Mouse (Mus musculus) bone marrow macrophage, adult 2 months (primary cell): ENCODE results near the gene Pskh1. TPM values are rescaled to one million over a fixed set of nuclear protein-coding genes. Genes with fewer than 3 reads are reported as not detected.

Experiments
- H3K27ac ChIP-seq: 2 replicates; pipeline ENCODE4 v1.5.1; 2012; ENCODE audit warnings: low read depth, low read length; ENCODE audit not compliant: insufficient read depth
- H3K4me1 ChIP-seq: 2 replicates; pipeline ENCODE4 v1.6.1; 2012; ENCODE audit warnings: low read length; ENCODE audit not compliant: control insufficient read depth, insufficient read depth
- H3K4me3 ChIP-seq: 2 replicates; pipeline ENCODE4 v1.5.1; 2012; ENCODE audit warnings: mild to moderate bottlenecking, low read length, moderate library complexity; ENCODE audit not compliant: insufficient read depth
- CTCF ChIP-seq: IDR thresholded peaks from 2 replicates; pipeline ENCODE4 v1.5.1; 2012; ENCODE audit warnings: low read depth, mild to moderate bottlenecking, low read length, moderate library complexity
- POLR2A ChIP-seq: IDR thresholded peaks from 2 replicates; pipeline ENCODE4 v1.6.1; 2012; ENCODE audit warnings: mild to moderate bottlenecking, low read depth, low read length, borderline replicate concordance
- polyA plus RNA-seq: library from polyadenylated mRNA; stranded (reverse); fragments of >200 nt; gene quantifications from 2 replicates; pipeline ENCODE4 v1.2.4, GENCODE M21; 2012; ENCODE audit not compliant: missing spikeins, insufficient read depth, insufficient read length

Gene Pskh1
- polyA plus RNA-seq, 1 experiment = 18.8 TPM

DNA sequence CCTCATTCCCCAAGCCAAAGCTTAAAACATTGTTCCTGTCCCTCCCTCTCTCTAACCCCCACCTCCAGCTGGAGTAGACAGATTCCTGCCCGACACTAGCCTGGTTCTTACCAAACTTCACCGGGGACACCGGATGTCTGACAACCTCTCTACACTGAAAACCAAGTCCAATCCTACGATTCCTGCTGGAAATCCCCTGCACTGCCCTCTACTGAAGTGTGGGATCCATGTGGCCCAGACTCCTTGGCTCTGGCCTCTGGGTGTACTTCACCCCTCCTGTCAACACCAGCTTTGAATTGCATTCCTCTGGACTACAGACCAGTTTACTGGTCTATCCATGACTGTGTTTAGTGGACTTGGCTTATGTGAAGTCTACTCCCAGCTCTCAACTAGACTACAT is 56.3 kb downstream of the Pskh1 start:
- no peak overlapping the region for H3K4me3 ChIP-seq
- TF ChIP-seq CTCF (no peak), POLR2A (no peak)
- peaks cover 10% of the 10 kb centered on the region for H3K4me1 ChIP-seq
- no peak overlapping the region for H3K27ac ChIP-seq

DNA sequence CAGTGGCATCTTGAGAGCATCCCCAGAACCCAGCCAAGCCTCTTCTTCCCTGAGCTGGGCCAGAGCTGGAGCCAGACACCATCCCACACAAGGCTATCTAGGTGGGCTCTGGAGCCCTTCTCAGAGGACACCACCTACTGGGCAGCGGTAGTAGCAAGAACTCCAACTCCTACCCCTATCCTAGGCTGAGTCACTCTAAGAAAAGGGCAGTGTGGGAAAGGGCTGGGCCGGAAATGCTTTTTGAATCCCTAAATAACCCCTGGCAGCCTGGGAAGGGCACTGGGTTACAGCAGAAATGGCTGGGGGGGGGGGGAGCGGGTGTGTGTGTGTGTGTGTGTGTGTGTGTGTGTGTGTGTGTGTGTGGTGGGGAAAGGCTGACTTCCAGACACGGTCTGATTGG is 57.6 kb downstream of the Pskh1 start:
- H3K27ac ChIP-seq = no peak overlapping the region
- TF ChIP-seq POLR2A = no peak

DNA sequence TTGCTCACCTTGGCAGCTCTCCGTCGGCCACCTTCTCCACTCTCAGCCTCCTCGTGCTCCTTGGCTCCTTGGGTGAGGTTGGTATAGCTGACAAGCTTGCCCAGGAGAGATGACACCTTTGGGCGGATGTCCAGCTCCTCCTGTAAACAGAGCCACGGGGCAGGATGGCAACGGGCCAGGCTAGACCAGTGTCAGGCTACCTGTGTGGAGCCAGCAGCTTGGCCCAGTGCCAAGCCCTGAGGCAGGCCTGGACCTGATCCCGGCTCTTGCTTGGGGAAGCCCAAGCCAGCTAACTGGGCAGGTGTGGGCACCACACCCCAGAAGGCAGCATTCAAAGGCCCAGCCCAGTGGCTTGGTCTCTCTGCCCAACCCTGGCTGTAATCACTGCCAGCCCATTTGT is 59.1 kb downstream of the Pskh1 start:
- H3K4me1 ChIP-seq = peaks cover 10% of the 10 kb centered on the region
- TF ChIP-seq CTCF = no peak
- no peak for TF ChIP-seq POLR2A
- no peak overlapping the region for H3K4me3 ChIP-seq

More for the DNA sequence above, 57.6 kb downstream of the Pskh1 start:
- H3K4me3 ChIP-seq = no peak overlapping the region
- peaks cover 10% of the 10 kb centered on the region for H3K4me1 ChIP-seq

DNA sequence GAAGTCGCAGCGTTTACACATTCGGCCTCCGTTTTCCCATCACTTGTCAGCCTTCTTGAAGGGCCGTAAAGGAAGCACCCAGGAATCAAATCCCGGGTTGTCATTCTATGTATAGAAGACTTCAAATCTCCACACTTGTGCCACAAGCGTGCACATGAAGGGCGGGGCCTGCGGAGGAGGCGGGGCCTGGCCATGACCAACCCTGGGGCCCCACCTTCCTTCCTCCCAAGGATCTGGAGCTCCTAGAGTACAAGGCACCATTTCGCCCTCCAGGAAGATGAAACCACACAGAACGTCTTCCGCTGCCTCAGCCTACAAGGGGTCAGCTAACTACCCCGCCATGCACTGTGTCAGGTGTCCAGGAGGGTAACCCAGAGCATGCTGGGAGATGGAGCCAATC is 60.9 kb downstream of the Pskh1 start:
- no peak overlapping the region for H3K4me3 ChIP-seq
- no peak for TF ChIP-seq CTCF
- no peak for TF ChIP-seq POLR2A
- peaks cover 15% of the 10 kb centered on the region for H3K4me1 ChIP-seq
- no peak overlapping the region for H3K27ac ChIP-seq

More for the DNA sequence above, 59.1 kb downstream of the Pskh1 start:
- H3K27ac ChIP-seq = no peak overlapping the region

DNA sequence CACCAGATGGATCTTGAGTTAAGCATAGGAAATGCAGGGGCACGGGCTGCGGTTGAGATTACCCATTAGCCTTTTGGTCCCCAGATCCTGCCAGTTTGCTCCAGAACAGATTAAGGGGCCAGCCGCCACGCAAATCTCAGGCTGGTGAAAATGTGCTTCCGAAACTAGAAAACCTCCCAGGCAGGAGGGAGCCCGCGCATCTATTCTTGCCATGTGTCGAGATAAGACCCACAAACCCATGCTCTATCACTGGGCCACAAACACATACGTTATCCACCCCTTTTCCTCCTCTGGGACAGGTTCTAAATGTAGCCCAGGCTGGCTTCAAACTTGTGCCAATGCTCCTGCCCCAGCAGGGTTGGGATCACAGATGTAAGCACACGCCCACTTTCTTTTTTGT is 61.3 kb downstream of the Pskh1 start:
- H3K4me1 ChIP-seq = peaks cover 15% of the 10 kb centered on the region
- no peak for TF ChIP-seq CTCF
- no peak for TF ChIP-seq POLR2A
- no peak overlapping the region for H3K4me3 ChIP-seq
- H3K27ac ChIP-seq = no peak overlapping the region

DNA sequence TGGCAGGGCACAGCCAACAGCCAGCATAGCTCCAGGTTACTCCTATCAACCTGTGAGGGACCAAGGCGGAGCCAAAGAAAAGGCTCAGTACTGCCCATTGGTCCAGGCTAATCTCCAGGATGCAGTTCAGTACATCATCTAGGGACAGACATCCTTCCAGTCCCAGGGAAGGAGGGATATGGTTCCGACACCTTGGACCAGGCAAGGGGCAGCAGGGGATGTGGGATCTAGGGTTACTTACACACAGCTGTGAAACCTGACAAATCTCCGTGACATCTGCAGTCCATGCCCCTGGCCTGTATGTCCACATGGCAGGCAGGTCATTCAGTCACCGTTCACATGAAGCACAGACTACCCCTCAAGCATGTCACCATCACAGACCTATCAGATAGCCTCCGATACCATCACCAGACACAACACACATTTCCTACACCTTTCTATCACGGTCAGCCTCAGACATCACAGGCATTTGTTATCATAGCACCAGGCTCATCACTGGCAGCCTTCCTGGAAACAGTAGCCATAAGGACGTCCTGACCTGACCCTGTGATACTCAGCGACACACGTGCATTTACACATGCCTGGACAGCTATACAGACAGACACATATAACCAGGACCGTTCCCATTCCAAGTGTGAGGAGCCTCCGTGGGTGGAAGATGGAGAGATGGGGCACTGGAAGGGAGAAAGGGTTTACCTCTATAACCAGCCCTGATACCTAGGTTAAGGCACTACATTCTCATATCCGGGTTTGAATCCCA is 64.4 kb downstream of the Pskh1 start:
- TF ChIP-seq POLR2A = no peak
- TF ChIP-seq CTCF = no peak
- Histone ChIP-seq H3K27ac (no peak overlapping the region), H3K4me3 (peak overlapping the region; percentile 88), H3K4me1 (peaks cover 5% of the 10 kb centered on the region; the same call in 1 of the 2 replicates)

DNA sequence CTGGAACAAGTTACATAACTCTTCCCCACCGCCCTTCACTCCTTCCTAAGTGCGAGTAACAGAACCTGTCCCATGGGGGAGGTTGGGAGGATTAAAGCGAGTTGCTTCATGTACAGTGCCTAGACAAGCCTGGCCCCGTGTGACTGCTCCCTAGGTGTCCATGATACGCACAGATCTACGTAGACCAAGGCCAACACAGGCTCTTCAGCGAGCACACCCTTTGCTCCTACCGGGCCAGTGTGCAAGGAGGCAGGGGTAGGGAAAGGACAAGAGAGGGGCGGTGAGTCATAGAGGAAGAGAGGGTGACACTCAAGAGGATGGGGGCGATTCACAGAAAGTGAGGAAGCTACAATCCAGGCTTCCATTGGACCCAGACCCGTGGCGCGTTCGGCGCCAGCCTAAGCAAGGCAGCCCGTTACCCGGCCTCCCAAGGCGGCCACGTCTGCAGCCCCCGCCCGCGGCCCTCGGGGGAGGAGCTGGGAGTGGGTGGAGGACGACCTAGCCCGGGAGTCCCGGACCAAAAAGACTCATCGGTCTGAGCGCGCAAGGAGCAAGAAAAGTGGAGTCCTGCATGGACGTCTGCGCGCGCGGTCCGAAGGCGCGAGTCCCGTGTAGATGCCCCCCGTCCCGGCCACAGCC is 65.1 kb downstream of the Pskh1 start:
- no peak overlapping the region for H3K27ac ChIP-seq
- H3K4me1 ChIP-seq = peaks cover 5% of the 10 kb centered on the region; the same call in 1 of the 2 replicates
- peak overlapping the region; percentile 88 for H3K4me3 ChIP-seq
- TF ChIP-seq CTCF (no peak), POLR2A (no peak)

DNA sequence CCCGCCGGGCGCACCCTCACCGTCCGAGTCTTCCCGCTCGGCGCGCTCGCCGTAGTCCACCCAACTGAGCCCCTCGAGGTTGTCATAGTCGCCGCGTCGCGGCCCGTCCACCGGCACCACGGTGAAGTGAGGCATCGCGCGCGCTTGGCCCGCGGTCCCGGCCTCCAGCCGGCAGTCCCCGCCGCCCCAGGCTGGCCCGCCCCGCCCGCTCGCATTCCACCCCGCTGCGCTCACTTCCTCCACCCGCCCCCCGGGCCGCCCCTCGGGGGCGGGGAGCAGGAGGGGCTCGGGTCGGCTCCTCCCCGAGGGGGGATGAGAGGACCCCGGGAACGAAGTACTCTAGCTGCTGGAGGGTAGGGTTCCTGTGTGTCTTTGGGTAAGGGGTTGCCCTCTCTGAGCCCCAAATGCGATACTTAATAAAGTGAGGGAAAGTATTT is 65.7 kb downstream of the Pskh1 start, which contains the start of gene Slc12a4:
Slc12a4 (minus strand) TSS at position 193 of the 437 bp plus-strand sequence.
- TF ChIP-seq POLR2A = no peak
- no peak for TF ChIP-seq CTCF
- no peak within 1 kb of the TSS for H3K27ac ChIP-seq

DNA sequence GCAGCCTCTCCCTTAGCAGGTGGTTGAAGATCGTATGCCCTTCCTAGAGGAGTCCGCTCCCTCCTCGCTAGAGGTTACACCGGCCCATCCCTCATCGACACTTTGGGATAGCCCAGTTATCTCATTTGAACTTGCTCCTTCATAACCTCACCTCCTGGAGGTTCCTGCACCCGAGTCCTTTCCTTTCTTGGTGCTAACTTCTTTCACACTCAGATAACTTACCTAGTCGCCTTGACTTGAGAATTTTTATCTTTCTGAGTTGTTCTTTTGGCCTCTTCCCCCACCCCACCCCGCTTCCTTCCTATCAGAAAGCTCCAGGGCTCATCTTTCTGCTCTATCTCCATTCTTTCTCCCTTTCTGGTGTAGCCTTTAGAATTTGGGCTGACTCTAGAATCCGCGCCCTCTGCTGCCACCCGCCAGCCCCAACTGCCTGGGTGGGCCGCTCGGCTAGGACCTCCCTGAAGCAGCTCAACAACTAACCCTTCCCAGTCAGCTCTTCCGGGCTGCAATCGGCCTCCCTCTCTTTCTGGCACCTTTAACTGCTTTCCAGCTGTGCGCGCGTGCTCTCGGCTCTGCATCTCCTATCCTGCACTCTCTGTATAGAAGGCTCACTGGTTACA is 66.6 kb downstream of the Pskh1 start:
- Histone ChIP-seq H3K27ac (no peak overlapping the region), H3K4me1 (peaks cover 5% of the 10 kb centered on the region; the same call in 1 of the 2 replicates), H3K4me3 (no peak overlapping the region; the same call in 1 of the 2 replicates)
- TF ChIP-seq CTCF = no peak
- TF ChIP-seq POLR2A = no peak

More for the DNA sequence above, 65.7 kb downstream of the Pskh1 start, which contains the start of gene Slc12a4:
- Histone ChIP-seq H3K4me3 (peak within 1 kb of the TSS; percentile 88), H3K4me1 (peaks cover 5% of the 10 kb centered on the region; the same call in 1 of the 2 replicates)

DNA sequence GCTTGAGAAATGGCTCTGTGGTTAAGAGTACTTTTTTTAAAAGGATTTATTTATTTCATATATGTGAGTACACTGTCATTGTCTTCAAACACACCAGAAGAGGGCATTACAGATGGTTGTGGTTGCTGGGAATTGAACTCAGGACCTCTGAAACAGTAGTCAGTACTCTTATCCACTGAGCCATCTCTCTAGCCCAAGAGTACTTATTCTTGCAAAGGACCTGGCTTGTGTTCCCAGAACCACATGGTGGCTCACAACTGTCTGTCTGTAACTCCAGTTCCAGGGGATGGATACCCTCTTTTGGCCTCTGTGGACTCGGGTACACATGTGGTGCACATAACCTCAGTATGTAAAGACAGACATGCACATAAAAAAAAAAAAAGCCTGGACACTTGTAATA is 69.1 kb downstream of the Pskh1 start:
- H3K27ac ChIP-seq = no peak overlapping the region
- peaks cover 5% of the 10 kb centered on the region; the same call in 1 of the 2 replicates for H3K4me1 ChIP-seq
- TF ChIP-seq POLR2A = no peak
- no peak for TF ChIP-seq CTCF
- no peak overlapping the region for H3K4me3 ChIP-seq
